In the genomic region with DNA sequence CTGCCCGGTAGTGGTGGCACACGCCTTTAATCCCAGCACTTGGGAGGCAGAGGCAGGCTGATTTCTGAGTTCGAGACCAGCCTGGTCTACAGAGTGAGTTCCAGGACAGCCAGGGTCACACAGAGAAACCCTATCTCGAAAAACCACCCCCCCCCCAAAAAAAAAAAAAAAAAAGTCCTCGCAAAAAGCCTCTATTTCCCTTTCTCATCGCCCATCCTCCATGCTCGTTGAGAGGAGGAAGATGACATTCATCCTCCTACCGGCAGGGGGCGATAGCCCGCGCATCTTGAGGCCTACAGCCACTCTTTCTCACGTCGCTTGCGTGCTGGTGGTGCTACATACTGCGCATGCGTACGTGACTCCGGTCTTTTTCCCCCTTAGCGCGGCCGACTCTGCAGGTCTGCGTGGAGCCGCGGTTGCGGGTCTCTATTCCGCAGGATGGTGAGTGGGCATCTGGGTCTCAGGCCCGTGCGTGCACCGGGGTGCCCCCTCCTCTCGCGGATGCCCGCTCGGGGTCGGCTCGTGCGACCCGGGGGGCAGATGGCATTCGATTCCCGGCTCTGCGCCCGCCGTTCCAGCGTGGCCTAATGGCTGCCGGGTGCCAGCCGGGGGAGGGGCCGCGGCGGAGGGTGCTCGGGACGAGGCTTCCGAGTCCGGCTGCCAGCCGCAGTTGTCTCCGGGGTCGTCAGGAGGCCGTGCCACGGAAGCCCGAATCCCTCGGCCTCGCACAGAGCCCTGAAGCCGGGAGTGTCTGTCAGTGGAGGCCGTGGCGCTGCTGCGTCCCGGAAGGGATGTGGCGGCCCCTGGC, we compare ENCODE assay signal across 8 mouse cellular contexts. TPM values are rescaled to one million over a fixed set of nuclear protein-coding genes. Genes with fewer than 3 reads are reported as not detected.
DNase-seq lines count a peak whose midpoint lies in the region; ATAC-seq and TF ChIP-seq lines count a peak whose summit lies in the region.

A gene (plus strand): TSS at position 297 of the 808 bp plus-strand sequence.

- peak; percentile 91 for ATAC-seq in activated CD4-positive, CD25-positive, alpha-beta regulatory T cell, adult 4 months

- H3K9me3 ChIP-seq in megakaryocyte, embryonic 14.5 days, result no peaks in the 10 kb centered on the region

- peak within 1 kb of the TSS; percentile 91 for H3K4me3 ChIP-seq in cortical plate, adult 2 months (ENCODE audit: insufficient read depth, low read length)
- peak within 1 kb of the TSS; percentile 98 for H3K4me3 ChIP-seq in megakaryocyte, embryonic 14.5 days (replicated peaks)

- TF ChIP-seq CTCF in cortical plate, adult 2 months (IDR thresholded peaks at IDR 0.05; ENCODE audit: extremely low read depth, insufficient read depth, low read length), result peak; percentile 91

- TF ChIP-seq POLR2A in cortical plate, adult 2 months (IDR thresholded peaks at IDR 0.05; ENCODE audit: extremely low read depth, insufficient read depth, low read length), result peak; percentile 95

- peak; percentile 92 to 93 for DNase-seq in gastrocnemius, adult 8-10 months (ENCODE audit: low spot score in 2 of 2)
- peak; percentile 96 for DNase-seq in hindlimb bud, embryonic 11.5 days (ENCODE audit: extremely low spot score, low read depth, low spot score)
- peak; percentile 93 to 94 for DNase-seq in left cerebral cortex, adult 8-10 months (ENCODE audit: low spot score in 2 of 2)
- DNase-seq in right cerebral cortex, postnatal 10 days (ENCODE audit: low spot score in 2 of 2), result peak; percentile 97 to 98
- DNase-seq in urinary bladder, postnatal 25 days (ENCODE audit: low spot score), result peak; percentile 98

- peaks cover 6% of the 10 kb centered on the region for H3K27me3 ChIP-seq in megakaryocyte, embryonic 14.5 days (replicated peaks)

- peaks cover 3% of the 10 kb centered on the region; the same call in 1 of the 2 replicates for H3K4me1 ChIP-seq in cortical plate, adult 2 months (ENCODE audit: control insufficient read depth, insufficient read depth, low read length)
- peaks cover 45% of the 10 kb centered on the region for H3K4me1 ChIP-seq in megakaryocyte, embryonic 14.5 days

- 0 out of 2 replicates have a peak within 1 kb of the TSS, but pooled peaks have one; percentile 14 for H3K27ac ChIP-seq in cortical plate, adult 2 months (ENCODE audit: insufficient read depth, low read length)

- H3K36me3 ChIP-seq in megakaryocyte, embryonic 14.5 days (replicated peaks; ENCODE audit: low read length), result peaks cover 32% of the 10 kb centered on the region

RNA-seq across cellular contexts. Expression of the gene that starts here (rescaled TPM):
- polyA plus RNA-seq in activated CD4-positive, CD25-positive, alpha-beta regulatory T cell, adult 4 months (2017; shearing (Covaris generic)), result 10 to 100 TPM; 71.9 to 81.2 TPM
- 82.5 and 92.9 TPM in 2 replicates for polyA plus RNA-seq in cortical plate, adult 2 months (2012; rRNA removed)
- total RNA-seq in gastrocnemius, adult 8-10 months (2022), result 10 to 100 TPM; 33.4 to 46.0 (median 39.4) TPM
- 10 to 100 TPM; 52.8 to 63.6 (median 62.2) TPM for total RNA-seq in left cerebral cortex, adult 8-10 months (2022)
- polyA plus RNA-seq in megakaryocyte, embryonic 14.5 days (2012; ENCODE audit: insufficient read depth, low replicate concordance), result 21.3 and 79.1 TPM in 2 replicates

Comparison
In these comparisons a context has a peak if more than half of its experiments do, and no peak if none do; other contexts are left out.
1. Peak in every context shown above with its lines: DNase-seq, ATAC-seq, H3K4me3 ChIP-seq and H3K27ac ChIP-seq.